Mouse (Mus musculus): ENCODE results near the gene Stk40. TPM values are rescaled to one million over a fixed set of nuclear protein-coding genes. Genes with fewer than 3 reads are reported as not detected.

The Stk40 gene
- polyA plus RNA-seq, 1 experiment from 2014 or later, result 22.4 TPM

- H3K4me2 ChIP-seq, result no peak overlapping the region
- ATAC-seq, result no peak
- H3K36me3 ChIP-seq, result peaks cover 65% of the 10 kb centered on the region
- H3K27me3 ChIP-seq (replicated peaks), result no peaks in the 10 kb centered on the region
- no peak overlapping the region for H3K4me3 ChIP-seq
- H3K9ac ChIP-seq, result no peak overlapping the region
- H3K27ac ChIP-seq, result no peak overlapping the region
- H3K9me3 ChIP-seq (replicated peaks), result no peaks in the 10 kb centered on the region
- 81% methylated on average over 4 of the region's 4 CpGs for whole genome bisulfite sequencing (ENCODE audit: insufficient replicate concordance)
- H3K4me1 ChIP-seq, result peaks cover 15% of the 10 kb centered on the region
Measured at GRCm38 (mm10) chr4:126134236-126134635, 30.5 kb downstream of the Stk40 start.

DNA sequence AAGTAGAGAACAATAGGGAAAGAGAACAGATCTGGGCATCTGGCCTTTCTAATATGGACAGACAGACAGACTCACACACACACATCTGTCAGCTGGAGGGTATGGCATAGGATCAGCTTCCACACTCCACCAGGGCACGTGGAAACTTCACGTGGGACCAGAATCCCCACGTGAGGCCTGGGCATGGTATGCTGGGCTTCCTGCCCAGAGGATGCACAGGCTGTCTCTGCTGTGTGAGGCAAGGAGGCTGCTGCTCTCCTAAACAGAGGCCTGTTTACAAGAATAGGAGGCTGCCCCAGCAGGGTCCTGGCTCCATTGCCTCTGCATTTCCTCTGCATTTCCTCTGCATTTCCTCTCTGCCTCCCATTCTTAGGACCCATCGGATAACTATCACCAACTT lies 30.9 kb downstream of the Stk40 start:
- no peaks in the 10 kb centered on the region for H3K27me3 ChIP-seq (replicated peaks)
- H3K36me3 ChIP-seq, result peaks cover 65% of the 10 kb centered on the region
- H3K9ac ChIP-seq, result no peak overlapping the region
- 75% methylated on average over 4 of the region's 4 CpGs for WGBS (ENCODE audit: insufficient replicate concordance)
- H3K4me2 ChIP-seq, result no peak overlapping the region
- no peak for ATAC-seq
- H3K4me1 ChIP-seq, result peaks cover 15% of the 10 kb centered on the region
- H3K9me3 ChIP-seq (replicated peaks), result no peaks in the 10 kb centered on the region
- H3K27ac ChIP-seq, result no peak overlapping the region
- no peak overlapping the region for H3K4me3 ChIP-seq

DNA sequence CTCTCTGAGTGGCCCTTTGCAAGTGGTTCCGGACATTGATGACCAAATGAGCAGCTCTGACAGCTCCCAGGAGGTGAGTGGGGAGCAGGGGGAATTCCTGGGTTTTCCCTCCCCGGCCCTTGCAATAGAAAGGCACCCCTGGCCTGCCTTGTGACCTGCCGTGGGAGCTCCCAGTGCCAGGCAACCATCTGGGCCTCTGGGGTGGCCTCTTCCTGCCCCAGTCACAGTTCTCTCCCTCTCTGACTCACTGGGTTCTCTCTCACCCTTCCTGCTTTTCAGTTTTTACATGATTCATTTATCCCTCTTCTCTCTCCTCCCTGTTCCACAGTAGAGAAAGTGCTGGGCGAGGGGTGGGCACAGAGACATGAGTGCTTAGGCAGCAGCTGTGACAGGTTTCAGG lies 34.0 kb downstream of the Stk40 start:
- no peak overlapping the region for H3K4me3 ChIP-seq
- no peaks in the 10 kb centered on the region for H3K9me3 ChIP-seq (replicated peaks)
- no peaks in the 10 kb centered on the region for H3K4me1 ChIP-seq
- H3K9ac ChIP-seq, result no peak overlapping the region
- H3K27me3 ChIP-seq (replicated peaks), result no peaks in the 10 kb centered on the region
- H3K36me3 ChIP-seq, result peaks cover 62% of the 10 kb centered on the region
- WGBS (ENCODE audit: insufficient replicate concordance), result 74% methylated on average over 4 of the region's 4 CpGs
- H3K4me2 ChIP-seq, result no peak overlapping the region
- no peak for ATAC-seq
- no peak overlapping the region for H3K27ac ChIP-seq

- 64% methylated on average over 5 of the region's 5 CpGs for WGBS (ENCODE audit: insufficient replicate concordance)
- no peak overlapping the region for H3K4me3 ChIP-seq
Measured at GRCm38 (mm10) chr4:126141021-126141420, 37.3 kb downstream of the Stk40 start.

DNA sequence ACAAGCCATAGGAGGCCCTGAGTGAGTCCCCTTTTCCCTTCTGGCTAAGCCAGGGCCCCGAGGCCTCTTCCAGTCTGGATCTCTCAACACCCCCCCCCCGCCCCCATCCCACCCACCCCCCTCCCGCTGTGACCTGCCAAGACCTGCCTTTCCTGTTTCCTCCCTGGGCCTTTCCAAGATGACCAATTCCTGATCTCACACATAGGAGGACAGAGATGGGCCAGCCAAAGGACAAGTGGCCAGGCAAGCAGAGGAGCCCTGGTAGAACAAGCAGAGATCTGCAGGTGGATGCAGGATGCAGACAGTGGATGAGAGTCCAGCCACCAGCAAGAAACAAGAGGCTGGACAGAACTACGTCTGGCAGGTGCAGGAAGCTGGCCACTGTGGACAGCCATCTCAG lies 41.6 kb downstream of the Stk40 start:
- H3K27ac ChIP-seq, result no peak overlapping the region
- 48% methylated on average over 4 of the region's 4 CpGs for WGBS (ENCODE audit: insufficient replicate concordance)

More at GRCm38 (mm10) chr4:126141021-126141420, 37.3 kb downstream of the Stk40 start:
- ATAC-seq, result peak; percentile 31; the same call in 1 of the 2 replicates
- Histone ChIP-seq H3K9ac (no peak overlapping the region), H3K27ac (no peak overlapping the region; the same call in 1 of the 2 replicates), H3K9me3 (replicated peaks) (no peaks in the 10 kb centered on the region), H3K27me3 (replicated peaks) (0 out of 2 replicates have a peak, but pooled peaks cover 6% of the 10 kb centered on the region), H3K4me1 (peaks cover 6% of the 10 kb centered on the region), H3K4me2 (no peak overlapping the region), H3K36me3 (peaks cover 41% of the 10 kb centered on the region)

GRCm38 (mm10) chr4:126146974-126147532 lies 43.3 kb downstream of the Stk40 start:
- 51% methylated on average over 9 of the region's 9 CpGs for WGBS (ENCODE audit: insufficient replicate concordance)
- H3K27me3 ChIP-seq (replicated peaks), result peaks cover 64% of the 10 kb centered on the region
- H3K36me3 ChIP-seq, result no peaks in the 10 kb centered on the region; the same call in 1 of the 2 replicates
- H3K27ac ChIP-seq, result peak overlapping the region; percentile 77
- H3K4me2 ChIP-seq, result peak overlapping the region; percentile 70
- no peak for ATAC-seq
- peak overlapping the region; percentile 59; the same call in 1 of the 2 replicates for H3K4me3 ChIP-seq
- peaks cover 48% of the 10 kb centered on the region for H3K4me1 ChIP-seq
- H3K9ac ChIP-seq, result no peak overlapping the region
- H3K9me3 ChIP-seq (replicated peaks), result no peaks in the 10 kb centered on the region

More for the DNA sequence above, 41.6 kb downstream of the Stk40 start:
- H3K4me1 ChIP-seq, result peaks cover 37% of the 10 kb centered on the region
- no peak for ATAC-seq
- no peaks in the 10 kb centered on the region for H3K36me3 ChIP-seq
- H3K4me3 ChIP-seq, result no peak overlapping the region
- H3K9ac ChIP-seq, result no peak overlapping the region
- no peaks in the 10 kb centered on the region for H3K9me3 ChIP-seq (replicated peaks)
- H3K4me2 ChIP-seq, result no peak overlapping the region
- H3K27me3 ChIP-seq (replicated peaks), result peaks cover 47% of the 10 kb centered on the region

GRCm38 (mm10) chr4:126147533-126148160 lies 43.9 kb downstream of the Stk40 start, which contains the start of gene Eva1b:
TSS of gene Eva1b (plus strand) at chr4:126147744.
- Histone ChIP-seq H3K4me2 (peak within 1 kb of the TSS; percentile 70), H3K4me1 (peaks cover 48% of the 10 kb centered on the region), H3K36me3 (no peaks in the 10 kb centered on the region; the same call in 1 of the 2 replicates), H3K27me3 (replicated peaks) (peaks cover 69% of the 10 kb centered on the region), H3K27ac (peak within 1 kb of the TSS; percentile 77), H3K9me3 (replicated peaks) (no peaks in the 10 kb centered on the region), H3K4me3 (peak within 1 kb of the TSS; percentile 59), H3K9ac (peak within 1 kb of the TSS; percentile 61)
- WGBS (ENCODE audit: insufficient replicate concordance), result 15% methylated on average over 24 of the region's 24 CpGs
- peak; percentile 62 for ATAC-seq

DNA sequence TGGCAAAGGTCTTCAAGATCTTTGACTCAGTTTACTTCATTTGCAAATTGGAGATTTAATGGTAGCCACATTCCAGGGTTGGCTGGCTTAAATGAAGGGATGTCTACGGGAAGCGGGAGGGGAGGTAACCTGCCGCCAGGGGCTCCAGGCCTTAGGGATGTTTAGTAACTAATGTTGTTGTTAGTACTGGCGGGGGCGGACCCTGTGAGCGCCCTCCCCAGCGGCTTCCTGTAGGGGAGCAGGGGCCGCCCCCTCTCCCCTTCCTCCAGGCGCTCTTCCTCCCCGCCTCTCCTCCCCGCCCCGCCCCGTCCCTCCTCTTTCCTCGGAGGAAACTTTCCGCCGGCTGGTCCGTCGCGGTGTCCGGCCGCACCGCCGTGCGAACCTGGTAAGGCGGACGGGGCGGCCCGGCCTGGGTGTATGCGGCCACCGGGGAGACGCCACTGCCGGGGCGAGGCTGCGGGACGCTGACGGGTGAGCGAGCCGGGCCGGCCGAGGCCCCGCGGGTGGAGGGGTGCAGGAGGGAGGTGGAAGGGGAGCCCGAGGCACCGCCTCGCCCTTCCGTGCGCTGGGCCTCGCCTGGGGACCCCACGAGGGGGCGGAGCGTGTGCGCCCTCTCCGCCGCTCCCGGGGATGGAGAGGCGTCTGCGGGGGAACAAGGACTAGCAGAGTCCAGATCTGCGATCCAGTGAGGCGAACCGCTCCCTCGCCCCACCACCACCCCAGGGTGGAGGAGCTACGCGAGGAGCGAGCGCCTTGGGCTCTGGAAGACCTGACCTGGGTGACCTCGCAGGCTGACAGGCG lies 44.6 kb downstream of the Stk40 start:
- ATAC-seq, result peak; percentile 47
- peaks cover 69% of the 10 kb centered on the region for H3K27me3 ChIP-seq (replicated peaks)
- no peaks in the 10 kb centered on the region; the same call in 1 of the 2 replicates for H3K36me3 ChIP-seq
- no peaks in the 10 kb centered on the region for H3K9me3 ChIP-seq (replicated peaks)
- H3K4me3 ChIP-seq, result peak overlapping the region; percentile 59
- WGBS (ENCODE audit: insufficient replicate concordance), result 2% methylated on average over 57 of the region's 67 CpGs
- H3K27ac ChIP-seq, result peak overlapping the region; percentile 77
- H3K4me2 ChIP-seq, result peak overlapping the region; percentile 70
- H3K9ac ChIP-seq, result peak overlapping the region; percentile 61
- H3K4me1 ChIP-seq, result peaks cover 48% of the 10 kb centered on the region

DNA sequence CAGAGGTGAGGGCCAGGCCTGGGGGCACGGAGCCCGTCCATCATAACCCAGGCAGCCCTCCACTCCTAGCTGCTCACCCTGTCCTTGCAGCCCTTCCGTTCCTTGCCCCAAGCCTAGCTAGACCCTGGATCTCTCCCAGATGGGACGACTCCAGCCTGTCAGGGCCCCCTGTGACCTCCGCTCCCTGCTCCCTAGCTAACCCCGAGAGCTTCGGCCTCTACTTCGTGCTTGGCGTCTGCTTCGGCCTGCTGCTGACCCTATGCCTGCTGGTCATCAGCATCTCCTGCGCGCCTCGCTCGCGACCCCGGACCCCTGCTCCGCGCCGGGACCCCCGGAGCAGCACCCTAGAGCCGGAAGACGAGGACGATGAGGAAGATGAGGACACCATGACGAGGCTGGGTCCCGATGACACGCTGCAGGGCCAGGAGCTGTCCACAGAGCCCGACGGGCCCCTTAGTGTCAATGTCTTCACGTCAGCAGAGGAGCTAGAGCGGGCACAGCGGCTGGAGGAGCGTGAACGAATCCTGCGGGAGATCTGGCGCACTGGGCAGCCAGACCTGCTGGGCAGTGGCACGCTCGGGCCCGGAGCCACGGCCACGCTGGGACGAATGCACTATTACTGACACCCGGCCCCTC lies 45.4 kb downstream of the Stk40 start:
- Histone ChIP-seq H3K36me3 (no peaks in the 10 kb centered on the region; the same call in 1 of the 2 replicates), H3K27ac (peak overlapping the region; percentile 77), H3K4me3 (peak overlapping the region; percentile 59), H3K4me1 (peaks cover 48% of the 10 kb centered on the region), H3K27me3 (replicated peaks) (peaks cover 69% of the 10 kb centered on the region), H3K9me3 (replicated peaks) (no peaks in the 10 kb centered on the region), H3K4me2 (peak overlapping the region; percentile 70), H3K9ac (peak overlapping the region; percentile 61)
- 33% methylated on average over 42 of the region's 42 CpGs for WGBS (ENCODE audit: insufficient replicate concordance)
- peak; percentile 2; the same call in 1 of the 2 replicates for ATAC-seq

DNA sequence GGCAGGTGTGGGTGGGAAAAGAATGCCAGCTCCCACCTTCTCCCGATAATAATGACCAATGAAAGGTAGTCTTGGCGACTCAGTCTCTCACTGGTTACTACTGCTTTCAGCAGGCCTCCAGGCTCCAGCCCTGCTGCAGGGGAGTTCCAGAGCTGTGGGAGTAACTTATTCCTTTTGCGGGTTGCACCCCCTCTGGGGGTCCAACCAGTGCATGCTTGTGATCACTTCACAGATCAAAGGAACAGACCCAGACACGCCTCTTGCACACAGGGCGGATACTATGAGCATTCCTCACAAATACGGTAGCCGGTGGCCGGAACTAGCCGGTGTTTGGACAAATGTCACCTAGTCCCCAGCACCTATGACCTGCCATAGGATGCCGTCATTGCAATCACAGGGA lies 46.0 kb downstream of the Stk40 start:
- peaks cover 69% of the 10 kb centered on the region for H3K27me3 ChIP-seq (replicated peaks)
- peak overlapping the region; percentile 70 for H3K4me2 ChIP-seq
- peak; percentile 1; the same call in 1 of the 2 replicates for ATAC-seq
- no peaks in the 10 kb centered on the region for H3K9me3 ChIP-seq (replicated peaks)
- 67% methylated on average over 10 of the region's 10 CpGs for WGBS (ENCODE audit: insufficient replicate concordance)
- H3K27ac ChIP-seq, result peak overlapping the region; percentile 3; the same call in 1 of the 2 replicates
- no peak overlapping the region for H3K9ac ChIP-seq
- peaks cover 48% of the 10 kb centered on the region for H3K4me1 ChIP-seq
- H3K4me3 ChIP-seq, result peak overlapping the region; percentile 59; the same call in 1 of the 2 replicates
- H3K36me3 ChIP-seq, result no peaks in the 10 kb centered on the region; the same call in 1 of the 2 replicates

GRCm38 (mm10) chr4:126150297-126150948 lies 46.7 kb downstream of the Stk40 start:
- Histone ChIP-seq H3K27me3 (replicated peaks) (peaks cover 69% of the 10 kb centered on the region), H3K36me3 (no peaks in the 10 kb centered on the region; the same call in 1 of the 2 replicates), H3K9ac (no peak overlapping the region), H3K4me1 (peaks cover 51% of the 10 kb centered on the region), H3K27ac (peak overlapping the region; percentile 41; the same call in 1 of the 2 replicates), H3K4me3 (no peak overlapping the region), H3K4me2 (peak overlapping the region; percentile 70; the same call in 1 of the 2 replicates), H3K9me3 (replicated peaks) (no peaks in the 10 kb centered on the region)
- 31% methylated on average over 16 of the region's 16 CpGs for WGBS (ENCODE audit: insufficient replicate concordance)
- peak; percentile 31 for ATAC-seq

Measured in liver, embryonic 12.5 days (tissue).